Mouse (Mus musculus): ENCODE measurements around the gene Stpg4. TPM values are rescaled to one million over a fixed set of nuclear protein-coding genes. Genes with fewer than 3 reads are reported as not detected.

The Stpg4 gene
- polyA plus RNA-seq, 1 experiment from 2014 or later = 0.54 TPM

GRCm38 (mm10) chr17:87355456-87355855, 72.1 kb downstream of the Stpg4 start:
- Histone ChIP-seq H3K36me3 (replicated peaks) (no peaks in the 10 kb centered on the region), H3K9me3 (no peaks in the 10 kb centered on the region), H3K27me3 (replicated peaks) (no peaks in the 10 kb centered on the region), H3K4me1 (peaks cover 25% of the 10 kb centered on the region), H3K9ac (no peak overlapping the region), H3K4me2 (no peak overlapping the region), H3K27ac (no peak overlapping the region), H3K4me3 (no peak overlapping the region)
- 91% methylated on average over 8 of the region's 8 CpGs for WGBS
- no peak for ATAC-seq (replicated peaks)

GRCm38 (mm10) chr17:87353745-87354320, 73.7 kb downstream of the Stpg4 start:
- WGBS = 81% methylated on average over 8 of the region's 8 CpGs
- Histone ChIP-seq H3K27me3 (replicated peaks) (no peaks in the 10 kb centered on the region), H3K9ac (no peak overlapping the region), H3K4me2 (no peak overlapping the region), H3K27ac (no peak overlapping the region), H3K4me3 (no peak overlapping the region), H3K9me3 (no peaks in the 10 kb centered on the region), H3K36me3 (replicated peaks) (no peaks in the 10 kb centered on the region), H3K4me1 (peaks cover 26% of the 10 kb centered on the region)
- no peak for ATAC-seq (replicated peaks)

GRCm38 (mm10) chr17:87352898-87353225, 74.7 kb downstream of the Stpg4 start:
- H3K4me1 ChIP-seq = peaks cover 26% of the 10 kb centered on the region
- H3K27me3 ChIP-seq (replicated peaks) = no peaks in the 10 kb centered on the region
- H3K27ac ChIP-seq = no peak overlapping the region
- H3K4me3 ChIP-seq = no peak overlapping the region
- no peaks in the 10 kb centered on the region for H3K36me3 ChIP-seq (replicated peaks)
- ATAC-seq (replicated peaks) = no peak
- WGBS = 24% methylated on average over 1 of the region's 1 CpGs
- no peaks in the 10 kb centered on the region for H3K9me3 ChIP-seq
- no peak overlapping the region for H3K9ac ChIP-seq
- no peak overlapping the region for H3K4me2 ChIP-seq

- ATAC-seq (replicated peaks) = peak; percentile 37; the same call in 1 of the 2 replicates
- Histone ChIP-seq H3K36me3 (replicated peaks) (no peaks in the 10 kb centered on the region), H3K4me1 (peaks cover 26% of the 10 kb centered on the region), H3K9ac (no peak overlapping the region), H3K4me3 (no peak overlapping the region), H3K27ac (no peak overlapping the region), H3K4me2 (no peak overlapping the region), H3K27me3 (replicated peaks) (no peaks in the 10 kb centered on the region), H3K9me3 (no peaks in the 10 kb centered on the region)
- WGBS = 29% methylated on average over 16 of the region's 16 CpGs
Observed at GRCm38 (mm10) chr17:87352106-87352897, 75.2 kb downstream of the Stpg4 start.

- no peaks in the 10 kb centered on the region for H3K36me3 ChIP-seq (replicated peaks)
- H3K27me3 ChIP-seq (replicated peaks) = no peaks in the 10 kb centered on the region
- 27% methylated on average over 20 of the region's 20 CpGs for WGBS
- H3K27ac ChIP-seq = no peak overlapping the region
- no peak overlapping the region for H3K4me2 ChIP-seq
- H3K4me1 ChIP-seq = peaks cover 26% of the 10 kb centered on the region
- no peaks in the 10 kb centered on the region for H3K9me3 ChIP-seq
- H3K4me3 ChIP-seq = no peak overlapping the region
- no peak for ATAC-seq (replicated peaks)
- no peak overlapping the region for H3K9ac ChIP-seq
Observed at GRCm38 (mm10) chr17:87351241-87352105, 76.1 kb downstream of the Stpg4 start.

GRCm38 (mm10) chr17:87350471-87351240, 76.9 kb downstream of the Stpg4 start:
- no peaks in the 10 kb centered on the region for H3K27me3 ChIP-seq (replicated peaks)
- peaks cover 26% of the 10 kb centered on the region for H3K4me1 ChIP-seq
- no peak overlapping the region for H3K4me3 ChIP-seq
- no peak overlapping the region for H3K9ac ChIP-seq
- WGBS = 62% methylated on average over 13 of the region's 13 CpGs
- H3K4me2 ChIP-seq = no peak overlapping the region
- no peaks in the 10 kb centered on the region for H3K36me3 ChIP-seq (replicated peaks)
- H3K27ac ChIP-seq = no peak overlapping the region
- no peaks in the 10 kb centered on the region for H3K9me3 ChIP-seq
- no peak for ATAC-seq (replicated peaks)

GRCm38 (mm10) chr17:87349575-87349974, 78.0 kb downstream of the Stpg4 start:
- H3K4me3 ChIP-seq = no peak overlapping the region
- H3K36me3 ChIP-seq (replicated peaks) = no peaks in the 10 kb centered on the region
- no peak overlapping the region for H3K27ac ChIP-seq
- WGBS = 70% methylated on average over 9 of the region's 9 CpGs
- peaks cover 26% of the 10 kb centered on the region for H3K4me1 ChIP-seq
- ATAC-seq (replicated peaks) = no peak
- H3K27me3 ChIP-seq (replicated peaks) = no peaks in the 10 kb centered on the region
- H3K9ac ChIP-seq = no peak overlapping the region
- no peak overlapping the region for H3K4me2 ChIP-seq
- H3K9me3 ChIP-seq = no peaks in the 10 kb centered on the region

GRCm38 (mm10) chr17:87349069-87349468, 78.5 kb downstream of the Stpg4 start:
- no peaks in the 10 kb centered on the region for H3K27me3 ChIP-seq (replicated peaks)
- 23% methylated on average over 9 of the region's 9 CpGs for WGBS
- H3K27ac ChIP-seq = no peak overlapping the region
- H3K36me3 ChIP-seq (replicated peaks) = no peaks in the 10 kb centered on the region
- H3K4me1 ChIP-seq = peaks cover 26% of the 10 kb centered on the region
- no peak overlapping the region for H3K4me2 ChIP-seq
- peak; percentile 33; the same call in 1 of the 2 replicates for ATAC-seq (replicated peaks)
- H3K9ac ChIP-seq = no peak overlapping the region
- no peak overlapping the region for H3K4me3 ChIP-seq
- no peaks in the 10 kb centered on the region for H3K9me3 ChIP-seq

- 38% methylated on average over 9 of the region's 9 CpGs for WGBS
- H3K4me2 ChIP-seq = no peak overlapping the region
- H3K27ac ChIP-seq = no peak overlapping the region
- no peaks in the 10 kb centered on the region for H3K9me3 ChIP-seq
- no peak for ATAC-seq (replicated peaks)
- no peaks in the 10 kb centered on the region for H3K27me3 ChIP-seq (replicated peaks)
- H3K9ac ChIP-seq = no peak overlapping the region
- H3K36me3 ChIP-seq (replicated peaks) = no peaks in the 10 kb centered on the region
- H3K4me1 ChIP-seq = peaks cover 26% of the 10 kb centered on the region
- no peak overlapping the region for H3K4me3 ChIP-seq
Observed at GRCm38 (mm10) chr17:87348353-87348752, 79.2 kb downstream of the Stpg4 start.

- no peak overlapping the region for H3K9ac ChIP-seq
- no peak overlapping the region for H3K4me2 ChIP-seq
- no peak overlapping the region for H3K4me3 ChIP-seq
- no peaks in the 10 kb centered on the region for H3K4me1 ChIP-seq
- H3K27ac ChIP-seq = no peak overlapping the region
- H3K27me3 ChIP-seq (replicated peaks) = no peaks in the 10 kb centered on the region
- H3K9me3 ChIP-seq = no peaks in the 10 kb centered on the region
- WGBS = 54% methylated on average over 4 of the region's 4 CpGs
- no peaks in the 10 kb centered on the region for H3K36me3 ChIP-seq (replicated peaks)
- no peak for ATAC-seq (replicated peaks)
Observed at GRCm38 (mm10) chr17:87345252-87345593, 82.3 kb downstream of the Stpg4 start.

GRCm38 (mm10) chr17:87344441-87345251, 82.9 kb downstream of the Stpg4 start:
- H3K4me3 ChIP-seq = no peak overlapping the region
- ATAC-seq (replicated peaks) = 0 out of 2 replicates have a peak, but pooled peaks have one; percentile 8
- WGBS = 71% methylated on average over 18 of the region's 18 CpGs

More at GRCm38 (mm10) chr17:87344441-87345251, 82.9 kb downstream of the Stpg4 start:
- Histone ChIP-seq H3K27ac (no peak overlapping the region), H3K27me3 (replicated peaks) (no peaks in the 10 kb centered on the region), H3K4me1 (no peaks in the 10 kb centered on the region), H3K4me2 (no peak overlapping the region), H3K9me3 (no peaks in the 10 kb centered on the region), H3K36me3 (replicated peaks) (no peaks in the 10 kb centered on the region), H3K9ac (no peak overlapping the region)
